In genomic region chr16:87190471-87190870, GRCm38 (mm10) we compare ENCODE assay signal across 27 mouse cellular contexts.
"Had no signal": no experiment of that assay in that cellular context is flagged by ENCODE, and none has a peak within 500 bp of the region (broad histone marks: within the 10 kb centered on the region; RNA-seq: fewer than 3 reads in every experiment).

No protein-coding gene starts in this region.

- ATAC-seq: hindbrain, embryonic 16.5 days; inflammation-experienced regulatory T-cells, adult 6 months; intestine, embryonic 15.5 days; intestine, postnatal 0 days had no signal

- H3K4me1 ChIP-seq: heart, embryonic 10.5 days; heart, embryonic 12.5 days; hindbrain, embryonic 10.5 days; hindbrain, embryonic 12.5 days; intestine, embryonic 15.5 days; limb, embryonic 13.5 days; liver, embryonic 13.5 days; liver, embryonic 15.5 days had no signal

- H3K9ac ChIP-seq: heart, embryonic 12.5 days; hindbrain, embryonic 12.5 days; hindbrain, embryonic 14.5 days; intestine, embryonic 15.5 days; limb, embryonic 13.5 days; liver, embryonic 13.5 days; liver, embryonic 15.5 days had no signal

- H3K27ac ChIP-seq: gastrocnemius, adult 2 months; heart, embryonic 10.5 days; hindbrain, embryonic 10.5 days; hindbrain, embryonic 12.5 days; hindbrain, embryonic 14.5 days; intestine, embryonic 15.5 days; layer of hippocampus, adult 2 months; left cerebral cortex, adult 2 months; limb, embryonic 13.5 days; liver, embryonic 13.5 days; liver, embryonic 15.5 days had no signal

- H3K4me3 ChIP-seq: gastrocnemius, adult 2 months; heart, embryonic 10.5 days; heart, embryonic 12.5 days; hindbrain, embryonic 10.5 days; hindbrain, embryonic 12.5 days; intestine, embryonic 15.5 days; layer of hippocampus, adult 2 months; left cerebral cortex, adult 2 months; limb, embryonic 13.5 days; liver, embryonic 13.5 days; liver, embryonic 15.5 days had no signal

- DNase-seq: gastrocnemius, adult 2 months; gastrocnemius, postnatal 10 days; gastrocnemius, postnatal 25 days; heart, adult 18-20 months; heart, postnatal 10 days; heart, postnatal 4 days; kidney, adult 18-20 months; kidney, adult 8-10 months; kidney, postnatal 10 days; kidney, postnatal 25 days; kidney, postnatal 4 days; liver; liver, embryonic 13.5 days had no signal

- H3K9me3 ChIP-seq: heart, embryonic 10.5 days; heart, embryonic 12.5 days; hindbrain, embryonic 10.5 days; hindbrain, embryonic 12.5 days; intestine, embryonic 15.5 days; limb, embryonic 13.5 days; liver, embryonic 13.5 days; liver, embryonic 15.5 days had no signal

- H3K27me3 ChIP-seq: heart, embryonic 12.5 days; hindbrain, embryonic 12.5 days; intestine, embryonic 15.5 days; limb, embryonic 13.5 days; liver, embryonic 13.5 days; liver, embryonic 15.5 days had no signal

- H3K4me2 ChIP-seq: heart, embryonic 12.5 days; hindbrain, embryonic 12.5 days; hindbrain, embryonic 14.5 days; intestine, embryonic 15.5 days; limb, embryonic 13.5 days; liver, embryonic 11.5 days; liver, embryonic 13.5 days; liver, embryonic 15.5 days had no signal

- H3K36me3 ChIP-seq: heart, embryonic 10.5 days; heart, embryonic 12.5 days; hindbrain, embryonic 10.5 days; hindbrain, embryonic 12.5 days; intestine, embryonic 15.5 days; limb, embryonic 13.5 days; liver, embryonic 13.5 days; liver, embryonic 15.5 days had no signal
